Mouse (Mus musculus): ENCODE data around the gene Ntm. TPM values are rescaled to one million over a fixed set of nuclear protein-coding genes. Genes with fewer than 3 reads are reported as not detected.
A peak's percentile ranks its signal among the peaks of the same experiment; 100 is the strongest.

The Ntm gene
- total RNA-seq, 2 experiments from 2014 or later, result 379 to 391 TPM

- intact Hi-C loops (cut with DNase I), result no loop called here
- DNase-seq (ENCODE audit: extremely low spot score in 1 of 2, low spot score in 2 of 2), result no peak
Measured at GRCm38 (mm10) chr9:29106771-29107170, 856.2 kb downstream of the Ntm start.

- intact Hi-C loops (cut with DNase I), result no loop called here
Measured at GRCm38 (mm10) chr9:29104442-29104841, 858.5 kb downstream of the Ntm start.

GRCm38 (mm10) chr9:29103993-29104392, 858.9 kb downstream of the Ntm start:
- intact Hi-C loops (cut with DNase I), result no loop called here
- DNase-seq (ENCODE audit: extremely low spot score in 1 of 2, low spot score in 2 of 2), result peak; percentile 15 to 23

More at GRCm38 (mm10) chr9:29104442-29104841, 858.5 kb downstream of the Ntm start:
- DNase-seq (ENCODE audit: extremely low spot score in 1 of 2, low spot score in 2 of 2), result no peak

GRCm38 (mm10) chr9:29100624-29101023, 862.3 kb downstream of the Ntm start:
- no peak for DNase-seq (ENCODE audit: extremely low spot score in 1 of 2, low spot score in 2 of 2)
- intact Hi-C loops (cut with DNase I), result no loop called here

- intact Hi-C loops (cut with DNase I), result no loop called here
- DNase-seq (ENCODE audit: extremely low spot score in 1 of 2, low spot score in 2 of 2), result no peak
Measured at GRCm38 (mm10) chr9:29092443-29092842, 870.5 kb downstream of the Ntm start.

- DNase-seq (ENCODE audit: extremely low spot score in 1 of 2, low spot score in 2 of 2), result no peak
- intact Hi-C loops (cut with DNase I), result no loop called here
Measured at GRCm38 (mm10) chr9:29088657-29089056, 874.3 kb downstream of the Ntm start.

- no peak for DNase-seq (ENCODE audit: extremely low spot score in 1 of 2, low spot score in 2 of 2)
- intact Hi-C loops (cut with DNase I), result no loop called here
Measured at GRCm38 (mm10) chr9:29087656-29088055, 875.3 kb downstream of the Ntm start.

GRCm38 (mm10) chr9:29087171-29087570, 875.8 kb downstream of the Ntm start:
- intact Hi-C loops (cut with DNase I), result no loop called here
- no peak for DNase-seq (ENCODE audit: extremely low spot score in 1 of 2, low spot score in 2 of 2)

- peak in 1 of 2 experiments; percentile 23 for DNase-seq (ENCODE audit: extremely low spot score in 1 of 2, low spot score in 2 of 2)
- intact Hi-C loops (cut with DNase I), result no loop called here
Measured at GRCm38 (mm10) chr9:29075924-29076577, 886.9 kb downstream of the Ntm start.

GRCm38 (mm10) chr9:29075243-29075642, 887.7 kb downstream of the Ntm start:
- intact Hi-C loops (cut with DNase I), result no loop called here

GRCm38 (mm10) chr9:29074494-29074893, 888.4 kb downstream of the Ntm start:
- no peak for DNase-seq (ENCODE audit: extremely low spot score in 1 of 2, low spot score in 2 of 2)
- intact Hi-C loops (cut with DNase I), result no loop called here

More at GRCm38 (mm10) chr9:29075243-29075642, 887.7 kb downstream of the Ntm start:
- no peak for DNase-seq (ENCODE audit: extremely low spot score in 1 of 2, low spot score in 2 of 2)

GRCm38 (mm10) chr9:29071997-29072396, 890.9 kb downstream of the Ntm start:
- intact Hi-C loops (cut with DNase I), result no loop called here
- DNase-seq (ENCODE audit: extremely low spot score in 1 of 2, low spot score in 2 of 2), result no peak

GRCm38 (mm10) chr9:29067572-29067971, 895.4 kb downstream of the Ntm start:
- intact Hi-C loops (cut with DNase I), result no loop called here
- no peak for DNase-seq (ENCODE audit: extremely low spot score in 1 of 2, low spot score in 2 of 2)

- intact Hi-C loops (cut with DNase I), result no loop called here
Measured at GRCm38 (mm10) chr9:29060293-29060692, 902.6 kb downstream of the Ntm start.

GRCm38 (mm10) chr9:29058811-29059210, 904.1 kb downstream of the Ntm start:
- no peak for DNase-seq (ENCODE audit: extremely low spot score in 1 of 2, low spot score in 2 of 2)
- intact Hi-C loops (cut with DNase I), result no loop called here

More at GRCm38 (mm10) chr9:29060293-29060692, 902.6 kb downstream of the Ntm start:
- DNase-seq (ENCODE audit: extremely low spot score in 1 of 2, low spot score in 2 of 2), result no peak

GRCm38 (mm10) chr9:29055637-29056036, 907.3 kb downstream of the Ntm start:
- intact Hi-C loops (cut with DNase I), result no loop called here
- no peak for DNase-seq (ENCODE audit: extremely low spot score in 1 of 2, low spot score in 2 of 2)

- intact Hi-C loops (cut with DNase I), result no loop called here
- DNase-seq (ENCODE audit: extremely low spot score in 1 of 2, low spot score in 2 of 2), result no peak
Measured at GRCm38 (mm10) chr9:29036466-29036865, 926.5 kb downstream of the Ntm start.

- intact Hi-C loops (cut with DNase I), result no loop called here
- no peak for DNase-seq (ENCODE audit: extremely low spot score in 1 of 2, low spot score in 2 of 2)
Measured at GRCm38 (mm10) chr9:29036058-29036457, 926.9 kb downstream of the Ntm start.

GRCm38 (mm10) chr9:29026410-29026809, 936.5 kb downstream of the Ntm start:
- DNase-seq (ENCODE audit: extremely low spot score in 1 of 2, low spot score in 2 of 2), result no peak
- intact Hi-C loops (cut with DNase I), result no loop called here

- DNase-seq (ENCODE audit: extremely low spot score in 1 of 2, low spot score in 2 of 2), result no peak
- intact Hi-C loops (cut with DNase I), result no loop called here
Measured at GRCm38 (mm10) chr9:29025603-29026002, 937.3 kb downstream of the Ntm start.

GRCm38 (mm10) chr9:29025104-29025503, 937.8 kb downstream of the Ntm start:
- intact Hi-C loops (cut with DNase I), result no loop called here
- no peak for DNase-seq (ENCODE audit: extremely low spot score in 1 of 2, low spot score in 2 of 2)
